Mouse (Mus musculus): ENCODE data around the gene P2rx7. TPM values are rescaled to one million over a fixed set of nuclear protein-coding genes. Genes with fewer than 3 reads are reported as not detected.

P2rx7 gene
- polyA plus RNA-seq, 1 experiment from 2014 or later = 2.7 TPM

DNA sequence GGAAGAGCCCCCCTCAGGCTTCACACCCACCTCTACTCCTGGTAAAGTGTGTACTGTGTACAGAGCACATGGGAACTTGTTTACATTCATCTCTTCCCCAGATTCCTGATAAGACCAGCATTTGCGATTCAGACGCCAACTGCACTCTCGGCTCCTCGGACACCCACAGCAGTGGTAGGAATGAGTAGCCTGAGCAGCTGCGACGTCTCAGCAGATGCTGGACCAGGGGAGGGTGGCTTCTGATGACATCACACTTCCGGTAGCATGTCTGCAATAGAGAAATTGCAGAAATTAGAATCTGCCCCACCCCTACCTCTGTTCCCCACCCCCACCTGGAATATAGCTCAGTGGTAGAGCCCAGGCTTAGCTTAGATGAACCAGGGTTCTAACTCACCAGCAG is 74.7 kb downstream of the P2rx7 start:
- H3K4me1 ChIP-seq (replicated peaks) = no peaks in the 10 kb centered on the region
- WGBS = 97% methylated on average over 7 of the region's 7 CpGs
- H3K27me3 ChIP-seq = no peaks in the 10 kb centered on the region
- no peaks in the 10 kb centered on the region for H3K36me3 ChIP-seq
- H3K27ac ChIP-seq = no peak overlapping the region
- H3K4me3 ChIP-seq (replicated peaks) = no peak overlapping the region
- no peak overlapping the region for H3K9ac ChIP-seq (replicated peaks)
- no peaks in the 10 kb centered on the region for H3K9me3 ChIP-seq
- ATAC-seq = no peak
- H3K4me2 ChIP-seq (replicated peaks) = no peak overlapping the region

DNA sequence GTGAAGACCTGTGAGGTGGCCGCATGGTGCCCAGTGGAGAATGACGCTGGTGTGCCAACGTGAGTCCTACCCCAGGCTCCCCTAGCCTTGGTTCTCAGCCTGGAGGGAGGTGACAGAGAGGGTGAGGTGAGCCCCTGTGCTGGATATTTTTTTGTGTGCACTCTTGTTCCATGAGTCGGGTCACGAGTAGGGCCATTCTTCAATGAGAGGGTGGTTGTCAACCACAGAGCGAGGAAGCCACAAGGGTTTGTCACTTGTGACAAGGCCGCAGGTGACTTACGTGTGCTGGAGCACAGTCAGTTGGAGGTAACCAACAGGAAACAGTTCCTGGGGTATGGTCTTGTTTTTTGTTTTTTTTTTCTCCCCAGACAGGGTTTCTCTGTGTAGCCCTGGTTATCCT is 75.5 kb downstream of the P2rx7 start:
- 98% methylated on average over 8 of the region's 8 CpGs for WGBS
- Histone ChIP-seq H3K4me3 (replicated peaks) (no peak overlapping the region), H3K9ac (replicated peaks) (no peak overlapping the region)

DNA sequence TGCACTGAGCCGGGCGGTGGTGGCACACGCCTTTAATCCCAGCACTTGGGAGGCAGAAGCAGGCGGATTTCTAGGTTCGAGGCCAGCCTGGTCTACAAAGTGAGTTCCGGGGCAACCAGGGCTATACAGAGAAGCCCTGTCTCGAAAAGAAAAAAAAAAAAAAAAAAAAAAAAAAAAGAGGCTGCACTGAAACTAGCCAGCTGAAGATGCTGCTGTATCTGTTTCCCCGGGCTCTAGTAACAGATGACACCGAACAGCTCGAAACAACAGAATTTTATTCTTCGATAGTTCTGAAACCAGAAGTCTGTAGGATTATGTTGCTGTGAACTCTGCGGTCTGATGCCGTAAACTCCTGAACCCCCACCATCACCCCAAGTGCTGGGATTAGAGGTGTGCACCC is 81.7 kb downstream of the P2rx7 start:
- WGBS = 94% methylated on average over 13 of the region's 13 CpGs
- no peak for ATAC-seq
- Histone ChIP-seq H3K4me1 (replicated peaks) (peaks cover 8% of the 10 kb centered on the region; the same call in 1 of the 2 replicates), H3K27me3 (no peaks in the 10 kb centered on the region), H3K9ac (replicated peaks) (no peak overlapping the region), H3K36me3 (no peaks in the 10 kb centered on the region), H3K4me2 (replicated peaks) (no peak overlapping the region), H3K4me3 (replicated peaks) (no peak overlapping the region), H3K27ac (no peak overlapping the region), H3K9me3 (no peaks in the 10 kb centered on the region)

More for the DNA sequence above, 75.5 kb downstream of the P2rx7 start:
- Histone ChIP-seq H3K9me3 (no peaks in the 10 kb centered on the region), H3K27ac (no peak overlapping the region), H3K36me3 (no peaks in the 10 kb centered on the region), H3K4me1 (replicated peaks) (no peaks in the 10 kb centered on the region), H3K4me2 (replicated peaks) (no peak overlapping the region), H3K27me3 (no peaks in the 10 kb centered on the region)
- no peak for ATAC-seq

DNA sequence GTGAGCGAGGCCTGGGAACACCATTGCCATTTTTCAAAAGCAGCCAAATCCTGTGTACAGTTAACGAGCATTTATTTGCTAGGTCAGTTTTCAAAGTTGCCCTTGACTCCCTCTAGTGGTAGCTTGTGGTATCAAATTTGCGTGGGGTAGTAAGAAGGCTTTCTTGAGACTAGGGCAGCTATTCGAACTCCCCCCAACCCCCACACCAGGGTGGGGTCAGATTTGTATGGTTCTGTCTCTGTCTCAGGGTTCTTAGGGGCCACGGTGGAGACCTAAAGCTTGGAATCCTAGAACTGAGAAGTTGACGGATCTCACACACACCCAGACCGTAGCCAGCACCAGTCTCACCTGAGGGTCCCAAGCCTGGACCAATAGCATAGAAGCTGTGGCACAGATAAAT is 82.4 kb downstream of the P2rx7 start:
- no peaks in the 10 kb centered on the region for H3K9me3 ChIP-seq
- 21% methylated on average over 7 of the region's 7 CpGs for WGBS
- no peaks in the 10 kb centered on the region for H3K27me3 ChIP-seq
- H3K27ac ChIP-seq = no peak overlapping the region
- H3K4me1 ChIP-seq (replicated peaks) = peaks cover 8% of the 10 kb centered on the region; the same call in 1 of the 2 replicates
- no peak overlapping the region for H3K9ac ChIP-seq (replicated peaks)
- H3K4me3 ChIP-seq (replicated peaks) = no peak overlapping the region
- peak; percentile 63 for ATAC-seq
- no peaks in the 10 kb centered on the region for H3K36me3 ChIP-seq
- no peak overlapping the region for H3K4me2 ChIP-seq (replicated peaks)

GRCm38 (mm10) chr5:122726595-122726994 is 82.9 kb downstream of the P2rx7 start:
- Histone ChIP-seq H3K4me1 (replicated peaks) (peaks cover 8% of the 10 kb centered on the region; the same call in 1 of the 2 replicates), H3K27me3 (no peaks in the 10 kb centered on the region)
- 76% methylated on average over 5 of the region's 5 CpGs for WGBS

GRCm38 (mm10) chr5:122727096-122727495 is 83.4 kb downstream of the P2rx7 start:
- Histone ChIP-seq H3K27me3 (no peaks in the 10 kb centered on the region), H3K4me3 (replicated peaks) (no peak overlapping the region), H3K27ac (no peak overlapping the region), H3K9ac (replicated peaks) (no peak overlapping the region), H3K4me2 (replicated peaks) (no peak overlapping the region), H3K4me1 (replicated peaks) (peaks cover 8% of the 10 kb centered on the region; the same call in 1 of the 2 replicates), H3K9me3 (no peaks in the 10 kb centered on the region), H3K36me3 (no peaks in the 10 kb centered on the region)
- 94% methylated on average over 7 of the region's 7 CpGs for WGBS
- no peak for ATAC-seq

More at GRCm38 (mm10) chr5:122726595-122726994, 82.9 kb downstream of the P2rx7 start:
- Histone ChIP-seq H3K4me3 (replicated peaks) (no peak overlapping the region), H3K27ac (peak overlapping the region; percentile 14; the same call in 1 of the 2 replicates), H3K36me3 (no peaks in the 10 kb centered on the region), H3K9ac (replicated peaks) (no peak overlapping the region), H3K4me2 (replicated peaks) (no peak overlapping the region), H3K9me3 (no peaks in the 10 kb centered on the region)
- no peak for ATAC-seq

DNA sequence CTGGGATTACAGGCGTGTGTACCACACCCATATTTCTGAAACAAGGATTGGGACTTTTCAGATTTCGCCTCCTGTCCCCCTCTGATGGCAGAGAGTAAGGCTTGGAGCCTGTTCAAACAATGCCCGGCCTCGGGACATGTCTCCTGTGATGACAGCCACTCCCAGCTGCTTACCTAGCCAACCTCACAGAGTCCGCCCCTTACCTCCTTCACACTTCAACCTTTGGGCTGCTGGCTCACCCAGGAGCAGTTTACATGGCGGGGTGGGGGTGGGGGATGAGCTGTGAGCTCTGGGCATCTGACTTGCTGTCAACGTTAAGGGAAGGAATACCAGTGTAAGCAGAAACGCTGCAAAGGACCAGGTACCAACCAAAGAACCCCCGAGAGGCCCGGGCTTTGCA is 87.1 kb downstream of the P2rx7 start:
- no peak overlapping the region for H3K9ac ChIP-seq (replicated peaks)
- H3K9me3 ChIP-seq = no peaks in the 10 kb centered on the region
- H3K27ac ChIP-seq = no peak overlapping the region
- H3K4me2 ChIP-seq (replicated peaks) = no peak overlapping the region
- no peak overlapping the region for H3K4me3 ChIP-seq (replicated peaks)
- H3K36me3 ChIP-seq = peaks cover 2% of the 10 kb centered on the region; the same call in 1 of the 2 replicates
- H3K27me3 ChIP-seq = no peaks in the 10 kb centered on the region
- 90% methylated on average over 10 of the region's 10 CpGs for WGBS
- H3K4me1 ChIP-seq (replicated peaks) = peaks cover 8% of the 10 kb centered on the region; the same call in 1 of the 2 replicates
- ATAC-seq = no peak

GRCm38 (mm10) chr5:122731321-122731720 is 87.6 kb downstream of the P2rx7 start:
- Histone ChIP-seq H3K4me2 (replicated peaks) (no peak overlapping the region), H3K4me1 (replicated peaks) (peaks cover 5% of the 10 kb centered on the region; the same call in 1 of the 2 replicates), H3K4me3 (replicated peaks) (no peak overlapping the region), H3K9ac (replicated peaks) (no peak overlapping the region), H3K9me3 (no peaks in the 10 kb centered on the region), H3K27me3 (no peaks in the 10 kb centered on the region), H3K27ac (no peak overlapping the region), H3K36me3 (peaks cover 8% of the 10 kb centered on the region; the same call in 1 of the 2 replicates)
- 72% methylated on average over 8 of the region's 8 CpGs for WGBS
- ATAC-seq = no peak

DNA sequence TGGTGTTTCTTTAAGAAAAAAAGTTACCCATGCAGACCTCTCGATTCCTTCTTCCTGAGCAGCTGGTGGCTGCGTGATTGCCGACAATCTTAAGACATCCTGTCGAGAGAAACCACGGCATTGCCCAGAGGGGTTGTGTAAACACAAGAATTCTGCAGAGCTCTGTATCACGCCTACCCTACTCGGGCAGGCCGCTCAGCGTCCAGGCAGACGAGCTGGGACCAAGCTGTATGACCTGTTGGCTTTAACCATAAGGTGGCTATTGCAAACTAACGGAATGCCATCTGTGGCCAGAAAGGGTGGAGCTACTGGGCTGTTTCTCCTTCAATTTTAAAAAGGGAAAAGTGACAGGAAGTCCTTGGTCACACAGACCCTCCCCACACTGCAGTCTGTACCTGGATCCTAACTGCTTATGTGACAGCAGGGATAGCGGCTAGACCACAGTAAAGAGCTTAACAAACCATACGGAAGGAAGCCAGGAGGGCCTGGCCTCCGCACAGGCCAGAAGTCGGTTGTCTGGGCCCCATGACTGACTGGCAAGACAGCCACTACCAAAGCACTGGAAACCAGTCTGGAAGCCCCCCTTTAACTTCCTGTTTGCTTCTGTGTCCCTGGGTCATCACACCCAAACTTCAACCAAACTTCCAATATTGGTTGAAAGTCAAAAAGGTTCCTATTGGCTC is 88.4 kb downstream of the P2rx7 start:
- 79% methylated on average over 15 of the region's 15 CpGs for WGBS
- no peak overlapping the region for H3K4me3 ChIP-seq (replicated peaks)
- H3K4me1 ChIP-seq (replicated peaks) = no peaks in the 10 kb centered on the region
- H3K9ac ChIP-seq (replicated peaks) = no peak overlapping the region
- no peak overlapping the region for H3K27ac ChIP-seq
- H3K9me3 ChIP-seq = no peaks in the 10 kb centered on the region
- H3K36me3 ChIP-seq = peaks cover 16% of the 10 kb centered on the region
- ATAC-seq = no peak
- H3K27me3 ChIP-seq = no peaks in the 10 kb centered on the region
- H3K4me2 ChIP-seq (replicated peaks) = no peak overlapping the region

DNA sequence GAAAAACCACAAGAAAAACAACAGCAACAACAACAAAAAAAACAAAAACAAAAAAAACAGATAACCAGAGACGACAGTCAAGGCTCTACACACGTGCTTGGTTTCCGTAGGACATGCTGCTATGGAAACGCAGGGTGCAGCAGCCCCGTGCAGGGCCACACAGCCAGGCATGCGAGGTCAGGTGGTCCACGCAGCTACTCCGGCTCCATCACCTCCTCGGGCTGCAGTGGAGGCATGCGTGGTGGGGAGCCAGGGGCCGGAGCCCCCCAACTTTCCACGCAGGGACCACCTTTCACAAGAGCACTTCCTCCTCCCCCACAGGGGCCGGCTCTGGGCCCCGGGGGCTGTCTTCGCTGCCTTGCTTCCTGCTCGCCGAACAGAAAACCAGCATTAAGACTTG is 90.2 kb downstream of the P2rx7 start:
- H3K4me3 ChIP-seq (replicated peaks) = no peak overlapping the region
- H3K4me2 ChIP-seq (replicated peaks) = no peak overlapping the region
- WGBS = 63% methylated on average over 17 of the region's 17 CpGs
- H3K9me3 ChIP-seq = no peaks in the 10 kb centered on the region
- ATAC-seq = no peak
- H3K9ac ChIP-seq (replicated peaks) = no peak overlapping the region
- H3K4me1 ChIP-seq (replicated peaks) = no peaks in the 10 kb centered on the region
- H3K27me3 ChIP-seq = no peaks in the 10 kb centered on the region
- no peak overlapping the region for H3K27ac ChIP-seq
- H3K36me3 ChIP-seq = peaks cover 21% of the 10 kb centered on the region

DNA sequence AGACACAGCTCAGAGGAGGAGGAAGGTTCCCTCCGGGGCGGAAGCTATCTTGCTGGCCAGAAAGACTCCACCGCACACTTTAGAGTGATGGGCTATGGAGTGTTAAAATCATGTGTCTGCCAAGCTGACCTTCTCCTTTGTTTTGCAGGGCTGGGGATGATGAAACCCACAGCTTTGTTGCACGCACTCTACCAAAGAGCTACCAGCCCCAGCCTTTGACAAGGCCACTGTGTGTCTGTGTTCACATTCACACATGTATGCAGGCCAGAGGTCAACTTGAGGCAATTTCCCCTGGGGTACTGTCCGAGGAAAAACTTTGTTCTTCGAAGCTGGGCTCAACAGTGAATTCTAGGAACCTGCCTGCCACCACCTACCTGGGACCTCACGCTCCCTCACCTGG is 92.1 kb downstream of the P2rx7 start:
- no peak for ATAC-seq
- H3K9me3 ChIP-seq = no peaks in the 10 kb centered on the region
- H3K9ac ChIP-seq (replicated peaks) = no peak overlapping the region
- no peak overlapping the region for H3K4me2 ChIP-seq (replicated peaks)
- WGBS = 93% methylated on average over 7 of the region's 7 CpGs
- no peaks in the 10 kb centered on the region for H3K4me1 ChIP-seq (replicated peaks)
- no peak overlapping the region for H3K27ac ChIP-seq
- H3K4me3 ChIP-seq (replicated peaks) = no peak overlapping the region
- peaks cover 37% of the 10 kb centered on the region for H3K36me3 ChIP-seq
- no peaks in the 10 kb centered on the region for H3K27me3 ChIP-seq

DNA sequence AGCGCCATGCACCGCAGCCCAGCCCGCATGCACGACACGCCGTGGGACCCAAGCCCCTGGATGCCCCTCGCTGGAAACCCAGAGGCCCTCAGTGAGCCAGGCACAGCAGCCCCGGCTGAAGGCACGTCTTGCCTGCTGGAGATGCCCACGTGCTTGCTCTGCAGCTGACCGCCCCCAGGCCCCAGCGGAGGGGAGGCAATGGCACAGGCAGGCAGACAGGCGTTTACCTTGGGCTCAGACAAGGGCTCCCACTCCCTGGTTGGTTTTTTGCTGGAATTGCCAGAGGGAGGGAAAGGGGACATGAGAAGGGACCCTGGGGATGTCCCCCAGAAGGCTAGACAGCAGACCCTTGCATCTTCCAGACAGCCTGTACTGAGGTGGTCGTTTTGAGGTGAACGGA is 93.0 kb downstream of the P2rx7 start:
- H3K36me3 ChIP-seq = peaks cover 46% of the 10 kb centered on the region
- H3K4me3 ChIP-seq (replicated peaks) = no peak overlapping the region
- no peak overlapping the region for H3K4me2 ChIP-seq (replicated peaks)
- WGBS = 90% methylated on average over 15 of the region's 15 CpGs
- no peaks in the 10 kb centered on the region for H3K4me1 ChIP-seq (replicated peaks)
- no peaks in the 10 kb centered on the region for H3K27me3 ChIP-seq
- no peak overlapping the region for H3K27ac ChIP-seq
- H3K9me3 ChIP-seq = no peaks in the 10 kb centered on the region
- ATAC-seq = no peak
- H3K9ac ChIP-seq (replicated peaks) = no peak overlapping the region

Data from midbrain, embryonic 13.5 days (tissue).